Mouse (Mus musculus): ENCODE data around the gene Socs5. TPM values are rescaled to one million over a fixed set of nuclear protein-coding genes. Genes with fewer than 3 reads are reported as not detected.

Socs5 gene
- total and polyA plus RNA-seq, 2 experiments, result 2.9 to 4.8 TPM

DNA sequence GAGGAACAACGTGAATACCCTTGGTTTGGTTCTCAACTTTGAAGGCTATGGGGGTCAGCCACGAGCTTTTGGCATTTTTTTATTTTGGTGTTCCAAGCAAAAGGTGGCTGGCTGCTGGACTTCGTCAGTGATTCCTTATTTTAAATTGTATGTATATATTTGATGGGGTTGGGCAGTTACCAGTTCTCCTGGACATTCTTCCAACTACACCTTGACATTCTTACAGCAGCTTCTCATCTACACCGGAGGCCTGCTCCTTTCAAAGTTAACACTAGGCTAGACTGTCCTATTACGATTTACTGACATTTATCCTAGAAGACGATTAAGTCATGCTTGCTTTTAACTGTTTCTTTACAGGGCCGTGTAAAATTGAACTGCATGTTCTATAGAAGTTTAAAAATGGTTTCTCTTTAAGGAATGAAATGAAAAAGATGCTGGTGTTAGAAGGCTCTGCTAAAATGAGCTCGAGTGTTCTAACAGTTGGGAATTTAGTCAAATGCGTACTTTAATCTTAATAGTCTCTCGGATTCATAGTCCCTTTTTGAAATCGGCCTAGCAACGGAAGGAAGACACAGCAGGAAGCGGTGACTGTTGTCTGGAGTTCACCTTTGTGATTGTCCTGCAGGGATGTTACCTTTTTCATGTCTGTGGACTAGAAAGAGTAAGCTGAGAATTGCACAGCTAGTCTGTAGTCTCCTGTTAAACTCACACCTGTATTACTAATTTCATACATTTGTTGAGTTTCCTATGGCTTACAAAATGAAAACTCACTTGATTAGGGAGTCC is 1.2 kb downstream of the Socs5 start:
- TF ChIP-seq POLR2A (IDR thresholded peaks at IDR 0.05; ENCODE audit: extremely low read depth, insufficient read depth, low read length) (no peak), CTCF (IDR thresholded peaks at IDR 0.05; ENCODE audit: low read depth, low read length) (no peak)
- Histone ChIP-seq H3K36me3 (ENCODE audit: control insufficient read depth, insufficient read depth, low read length) (no peaks in the 10 kb centered on the region), H3K27ac (replicated peaks; ENCODE audit: insufficient read depth, low read depth, low read length) (no peak overlapping the region), H3K27me3 (ENCODE audit: control insufficient read depth, insufficient read depth, low read length) (no peaks in the 10 kb centered on the region), H3K4me1 (ENCODE audit: control insufficient read depth, insufficient read depth, low read length) (peaks cover 18% of the 10 kb centered on the region), H3K79me2 (ENCODE audit: control insufficient read depth, insufficient read depth, low read length) (peaks cover 10% of the 10 kb centered on the region; the same call in 1 of the 2 replicates), H3K4me3 (ENCODE audit: insufficient read depth, low read depth, low read length) (peak overlapping the region; percentile 93; the same call in 1 of the 2 replicates), H3K9ac (ENCODE audit: low read depth, low read length) (peak overlapping the region; percentile 89; the same call in 1 of the 2 replicates)
- WGBS, result 64% methylated on average over 13 of the region's 13 CpGs
- no peak for DNase-seq (ENCODE audit: extremely low read depth, low read depth, low spot score)

- Histone ChIP-seq H3K4me1 (ENCODE audit: control insufficient read depth, insufficient read depth, low read length) (peaks cover 15% of the 10 kb centered on the region), H3K4me3 (ENCODE audit: insufficient read depth, low read depth, low read length) (no peak overlapping the region), H3K79me2 (ENCODE audit: control insufficient read depth, insufficient read depth, low read length) (peaks cover 10% of the 10 kb centered on the region; the same call in 1 of the 2 replicates), H3K36me3 (ENCODE audit: control insufficient read depth, insufficient read depth, low read length) (no peaks in the 10 kb centered on the region), H3K27me3 (ENCODE audit: control insufficient read depth, insufficient read depth, low read length) (no peaks in the 10 kb centered on the region), H3K9ac (ENCODE audit: low read depth, low read length) (no peak overlapping the region), H3K27ac (replicated peaks; ENCODE audit: insufficient read depth, low read depth, low read length) (no peak overlapping the region)
- WGBS, result 83% methylated on average over 7 of the region's 7 CpGs
- no peak for TF ChIP-seq CTCF (IDR thresholded peaks at IDR 0.05; ENCODE audit: low read depth, low read length)
- no peak for DNase-seq (ENCODE audit: extremely low read depth, low read depth, low spot score)
Observed at GRCm38 (mm10) chr17:87109504-87109903, 2.0 kb downstream of the Socs5 start.

DNA sequence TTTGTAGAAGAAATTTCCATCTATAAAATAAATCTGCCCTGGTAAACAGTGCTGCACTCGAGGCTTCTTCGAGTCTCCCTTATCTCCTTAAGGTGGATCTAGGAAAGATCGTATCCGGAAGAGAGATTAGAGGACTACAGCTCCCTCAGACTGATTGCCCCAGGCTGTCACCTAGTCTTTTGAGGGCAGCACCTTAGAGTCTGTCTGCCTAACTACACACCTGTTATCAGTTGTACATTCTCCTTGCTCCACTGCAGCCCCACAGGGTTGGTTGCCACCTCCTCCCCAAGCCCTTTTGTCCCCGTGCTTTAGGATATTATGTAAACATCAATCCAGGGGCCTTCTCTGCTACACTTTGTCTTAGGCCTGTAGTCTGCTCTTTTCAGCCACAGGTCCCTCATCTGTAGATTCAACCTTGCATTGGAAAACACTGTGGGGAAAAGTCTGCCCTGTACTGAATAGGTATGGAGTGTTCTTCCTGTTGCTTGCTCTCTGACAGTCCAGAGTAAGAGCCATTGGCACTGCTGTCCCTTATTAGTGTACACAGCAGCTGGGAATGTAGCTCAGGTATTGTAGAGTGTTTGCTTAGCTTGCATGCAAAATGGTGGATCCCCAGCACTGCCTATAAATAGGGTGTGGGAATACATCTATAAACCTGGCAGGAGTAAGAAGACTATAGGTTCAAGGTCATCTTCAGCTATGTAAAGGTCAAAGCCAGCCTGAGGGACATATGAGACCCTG is 5.5 kb downstream of the Socs5 start:
- Histone ChIP-seq H3K4me1 (ENCODE audit: control insufficient read depth, insufficient read depth, low read length) (no peaks in the 10 kb centered on the region; the same call in 1 of the 2 replicates), H3K27ac (replicated peaks; ENCODE audit: insufficient read depth, low read depth, low read length) (no peak overlapping the region), H3K9ac (ENCODE audit: low read depth, low read length) (no peak overlapping the region), H3K79me2 (ENCODE audit: control insufficient read depth, insufficient read depth, low read length) (peaks cover 5% of the 10 kb centered on the region; the same call in 1 of the 2 replicates), H3K27me3 (ENCODE audit: control insufficient read depth, insufficient read depth, low read length) (no peaks in the 10 kb centered on the region), H3K4me3 (ENCODE audit: insufficient read depth, low read depth, low read length) (no peak overlapping the region), H3K36me3 (ENCODE audit: control insufficient read depth, insufficient read depth, low read length) (no peaks in the 10 kb centered on the region)
- DNase-seq (ENCODE audit: extremely low read depth, low read depth, low spot score), result no peak
- TF ChIP-seq CTCF (IDR thresholded peaks at IDR 0.05; ENCODE audit: low read depth, low read length) (no peak), POLR2A (IDR thresholded peaks at IDR 0.05; ENCODE audit: extremely low read depth, insufficient read depth, low read length) (no peak)
- 58% methylated on average over 5 of the region's 5 CpGs for WGBS

- H3K27me3 ChIP-seq (ENCODE audit: control insufficient read depth, insufficient read depth, low read length), result no peaks in the 10 kb centered on the region
- WGBS, result 88% methylated on average over 6 of the region's 6 CpGs
- no peak overlapping the region for H3K27ac ChIP-seq (replicated peaks; ENCODE audit: insufficient read depth, low read depth, low read length)
- DNase-seq (ENCODE audit: extremely low read depth, low read depth, low spot score), result no peak
- TF ChIP-seq CTCF (IDR thresholded peaks at IDR 0.05; ENCODE audit: low read depth, low read length) (no peak), POLR2A (IDR thresholded peaks at IDR 0.05; ENCODE audit: extremely low read depth, insufficient read depth, low read length) (no peak)
- no peak overlapping the region for H3K4me3 ChIP-seq (ENCODE audit: insufficient read depth, low read depth, low read length)
- peaks cover 2% of the 10 kb centered on the region; the same call in 1 of the 2 replicates for H3K79me2 ChIP-seq (ENCODE audit: control insufficient read depth, insufficient read depth, low read length)
- H3K4me1 ChIP-seq (ENCODE audit: control insufficient read depth, insufficient read depth, low read length), result no peaks in the 10 kb centered on the region
- H3K36me3 ChIP-seq (ENCODE audit: control insufficient read depth, insufficient read depth, low read length), result no peaks in the 10 kb centered on the region
- no peak overlapping the region for H3K9ac ChIP-seq (ENCODE audit: low read depth, low read length)
Observed at GRCm38 (mm10) chr17:87115615-87116014, 8.1 kb downstream of the Socs5 start.

- Histone ChIP-seq H3K9ac (ENCODE audit: low read depth, low read length) (no peak overlapping the region), H3K27ac (replicated peaks; ENCODE audit: insufficient read depth, low read depth, low read length) (no peak overlapping the region)
- no peak for DNase-seq (ENCODE audit: extremely low read depth, low read depth, low spot score)
Observed at GRCm38 (mm10) chr17:87118966-87119526, 11.6 kb downstream of the Socs5 start.

More at GRCm38 (mm10) chr17:87118966-87119526, 11.6 kb downstream of the Socs5 start:
- H3K36me3 ChIP-seq (ENCODE audit: control insufficient read depth, insufficient read depth, low read length), result peaks cover 2% of the 10 kb centered on the region
- 88% methylated on average over 7 of the region's 7 CpGs for WGBS
- TF ChIP-seq POLR2A (IDR thresholded peaks at IDR 0.05; ENCODE audit: extremely low read depth, insufficient read depth, low read length) (no peak), CTCF (IDR thresholded peaks at IDR 0.05; ENCODE audit: low read depth, low read length) (no peak)
- no peak overlapping the region for H3K4me3 ChIP-seq (ENCODE audit: insufficient read depth, low read depth, low read length)
- no peaks in the 10 kb centered on the region for H3K27me3 ChIP-seq (ENCODE audit: control insufficient read depth, insufficient read depth, low read length)
- H3K79me2 ChIP-seq (ENCODE audit: control insufficient read depth, insufficient read depth, low read length), result no peaks in the 10 kb centered on the region; the same call in 1 of the 2 replicates
- H3K4me1 ChIP-seq (ENCODE audit: control insufficient read depth, insufficient read depth, low read length), result no peaks in the 10 kb centered on the region
